ENCODE assay signal across 13 mouse cellular contexts in genomic region chr5:113420619-113421018, GRCm38 (mm10).
DNase-seq lines count a peak whose midpoint lies in the region; ATAC-seq lines count a peak whose summit lies in the region.
"Had no signal": no experiment of that assay in that cellular context is flagged by ENCODE, and none has a peak within 500 bp of the region (broad histone marks: within the 10 kb centered on the region; RNA-seq: fewer than 3 reads in every experiment).

No protein-coding gene starts in this region.

- H3K4me2 ChIP-seq in midbrain, embryonic 11.5 days, result no peak overlapping the region
- no peak overlapping the region for H3K4me2 ChIP-seq in midbrain, embryonic 13.5 days (replicated peaks)
- H3K4me2 ChIP-seq in hindbrain, embryonic 16.5 days (ENCODE audit: low read length), result no peak overlapping the region
- H3K4me2 ChIP-seq in stomach, embryonic 15.5 days, result no peak overlapping the region
- H3K4me2 ChIP-seq: embryonic facial prominence, embryonic 15.5 days; forebrain, embryonic 15.5 days; liver, embryonic 13.5 days had no signal

- H3K27me3 ChIP-seq in midbrain, embryonic 11.5 days (ENCODE audit: control insufficient read depth, insufficient read depth, low read length), result no peaks in the 10 kb centered on the region
- H3K27me3 ChIP-seq in midbrain, embryonic 13.5 days, result no peaks in the 10 kb centered on the region
- no peaks in the 10 kb centered on the region for H3K27me3 ChIP-seq in hindbrain, embryonic 16.5 days (replicated peaks; ENCODE audit: control insufficient read depth, insufficient read depth, low read length)
- H3K27me3 ChIP-seq in stomach, embryonic 15.5 days (replicated peaks), result no peaks in the 10 kb centered on the region
- H3K27me3 ChIP-seq: embryonic facial prominence, embryonic 15.5 days; forebrain, embryonic 15.5 days; liver, embryonic 13.5 days had no signal

- H3K4me1 ChIP-seq in midbrain, embryonic 11.5 days (ENCODE audit: control insufficient read depth, insufficient read depth, low read length), result 0 out of 2 replicates have a peak, but pooled peaks cover 3% of the 10 kb centered on the region
- H3K4me1 ChIP-seq in midbrain, embryonic 13.5 days (replicated peaks), result peaks cover 29% of the 10 kb centered on the region
- peaks cover 8% of the 10 kb centered on the region for H3K4me1 ChIP-seq in hindbrain, embryonic 16.5 days (ENCODE audit: control insufficient read depth, insufficient read depth, low read depth, low read length)
- H3K4me1 ChIP-seq in stomach, embryonic 15.5 days, result 0 out of 2 replicates have a peak, but pooled peaks cover 2% of the 10 kb centered on the region
- H3K4me1 ChIP-seq: embryonic facial prominence, embryonic 15.5 days; liver, embryonic 13.5 days had no signal

- no peak overlapping the region for H3K9ac ChIP-seq in midbrain, embryonic 11.5 days (ENCODE audit: low read length)
- no peak overlapping the region for H3K9ac ChIP-seq in midbrain, embryonic 13.5 days (replicated peaks)
- no peak overlapping the region for H3K9ac ChIP-seq in hindbrain, embryonic 16.5 days (ENCODE audit: low read depth, low read length)
- H3K9ac ChIP-seq in stomach, embryonic 15.5 days, result no peak overlapping the region
- H3K9ac ChIP-seq: embryonic facial prominence, embryonic 15.5 days; forebrain, embryonic 15.5 days; liver, embryonic 13.5 days had no signal

- 47% methylated on average over 5 of the region's 5 CpGs for WGBS in midbrain, embryonic 11.5 days
- 32% methylated on average over 5 of the region's 5 CpGs for WGBS in midbrain, embryonic 13.5 days
- WGBS in hindbrain, embryonic 16.5 days, result 18% methylated on average over 5 of the region's 5 CpGs
- 22% methylated on average over 5 of the region's 5 CpGs for WGBS in stomach, embryonic 15.5 days

- H3K27ac ChIP-seq in midbrain, embryonic 11.5 days (ENCODE audit: low read depth, low read length), result no peak overlapping the region
- no peak overlapping the region for H3K27ac ChIP-seq in midbrain, embryonic 13.5 days
- no peak overlapping the region for H3K27ac ChIP-seq in hindbrain, embryonic 16.5 days (ENCODE audit: low read depth, low read length)
- H3K27ac ChIP-seq in stomach, embryonic 15.5 days, result no peak overlapping the region
- H3K27ac ChIP-seq: embryonic facial prominence, embryonic 15.5 days; forebrain, embryonic 15.5 days; liver, embryonic 13.5 days had no signal

- no peaks in the 10 kb centered on the region for H3K9me3 ChIP-seq in midbrain, embryonic 11.5 days (ENCODE audit: control insufficient read depth, low read length)
- H3K9me3 ChIP-seq in midbrain, embryonic 13.5 days, result no peaks in the 10 kb centered on the region
- no peaks in the 10 kb centered on the region for H3K9me3 ChIP-seq in hindbrain, embryonic 16.5 days (ENCODE audit: control insufficient read depth, low read length)
- no peaks in the 10 kb centered on the region for H3K9me3 ChIP-seq in stomach, embryonic 15.5 days
- H3K9me3 ChIP-seq: embryonic facial prominence, embryonic 15.5 days; forebrain, embryonic 15.5 days; liver, embryonic 13.5 days had no signal

- no peaks in the 10 kb centered on the region for H3K36me3 ChIP-seq in midbrain, embryonic 11.5 days (ENCODE audit: control insufficient read depth, insufficient read depth, low read length)
- no peaks in the 10 kb centered on the region for H3K36me3 ChIP-seq in midbrain, embryonic 13.5 days
- H3K36me3 ChIP-seq in hindbrain, embryonic 16.5 days (ENCODE audit: control insufficient read depth, insufficient read depth, low read length), result no peaks in the 10 kb centered on the region
- no peaks in the 10 kb centered on the region for H3K36me3 ChIP-seq in stomach, embryonic 15.5 days
- H3K36me3 ChIP-seq: embryonic facial prominence, embryonic 15.5 days; forebrain, embryonic 15.5 days; liver, embryonic 13.5 days had no signal

- H3K4me3 ChIP-seq in midbrain, embryonic 11.5 days (ENCODE audit: low read depth, low read length), result no peak overlapping the region
- H3K4me3 ChIP-seq in midbrain, embryonic 13.5 days (replicated peaks), result no peak overlapping the region
- H3K4me3 ChIP-seq in hindbrain, embryonic 16.5 days (ENCODE audit: low read length), result no peak overlapping the region
- H3K4me3 ChIP-seq in stomach, embryonic 15.5 days (replicated peaks), result no peak overlapping the region
- H3K4me3 ChIP-seq: embryonic facial prominence, embryonic 15.5 days; forebrain, embryonic 15.5 days; liver, embryonic 13.5 days had no signal

- peak; percentile 89 for DNase-seq in midbrain, embryonic 11.5 days (ENCODE audit: low spot score, missing footprints)
- DNase-seq in embryo, embryonic 11 days, result peak; percentile 61
- DNase-seq in layer of hippocampus, adult 8-10 months (ENCODE audit: low spot score in 2 of 2), result no peak
- DNase-seq: cerebellum, adult 9-10 months; kidney, postnatal 36 days; liver, embryonic 13.5 days; right cerebral cortex, postnatal 25 days had no signal

- peak; percentile 55; the same call in 1 of the 2 replicates for ATAC-seq in midbrain, embryonic 11.5 days (ENCODE audit: low FRiP score)
- ATAC-seq in midbrain, embryonic 13.5 days, result no peak
- peak; percentile 25; the same call in 1 of the 2 replicates for ATAC-seq in hindbrain, embryonic 16.5 days
- 0 out of 2 replicates have a peak, but pooled peaks have one; percentile 39 for ATAC-seq in stomach, embryonic 15.5 days (ENCODE audit: insufficient read depth, low FRiP score, low read depth)
- no peak for ATAC-seq in inflammation-experienced regulatory T-cells, adult 6 months
- ATAC-seq: forebrain, embryonic 15.5 days had no signal

Comparison
In these comparisons a context has a peak if more than half of its experiments do, and no peak if none do; other contexts are left out.
1. ATAC-seq: peak in midbrain, embryonic 11.5 days (single experiment), hindbrain, embryonic 16.5 days (single experiment) and stomach, embryonic 15.5 days (single experiment); none in midbrain, embryonic 13.5 days (single experiment) and inflammation-experienced regulatory T-cells, adult 6 months (single experiment).
2. DNase-seq: peak in midbrain, embryonic 11.5 days (single experiment) and embryo, embryonic 11 days (single experiment); none in layer of hippocampus, adult 8-10 months (0 of 2).